Mouse (Mus musculus): Measurements from ENCODE around the gene Ralgps1.

Gene Ralgps1

GRCm38 (mm10) chr2:33280525-33280924 lies 90.8 kb downstream of the Ralgps1 start:
- peak; percentile 43 for DNase-seq (ENCODE audit: low read depth, low spot score)

GRCm38 (mm10) chr2:33279758-33280157 lies 91.5 kb downstream of the Ralgps1 start:
- no peak for DNase-seq (ENCODE audit: low read depth, low spot score)

- DNase-seq (ENCODE audit: low read depth, low spot score) = no peak
These were observed 96.4 kb downstream of the Ralgps1 start for GRCm38 (mm10) chr2:33274719-33275490.

GRCm38 (mm10) chr2:33272665-33273439 lies 98.4 kb downstream of the Ralgps1 start:
- no peak for DNase-seq (ENCODE audit: low read depth, low spot score)

- no peak for DNase-seq (ENCODE audit: low read depth, low spot score)
These were observed 99.8 kb downstream of the Ralgps1 start for GRCm38 (mm10) chr2:33271511-33271910.

- no peak for DNase-seq (ENCODE audit: low read depth, low spot score)
These were observed 100.7 kb downstream of the Ralgps1 start for GRCm38 (mm10) chr2:33270569-33270968.

- no peak for DNase-seq (ENCODE audit: low read depth, low spot score)
These were observed 102.2 kb downstream of the Ralgps1 start for GRCm38 (mm10) chr2:33269132-33269493.

GRCm38 (mm10) chr2:33268384-33269131 lies 102.7 kb downstream of the Ralgps1 start:
- no peak for DNase-seq (ENCODE audit: low read depth, low spot score)

GRCm38 (mm10) chr2:33267075-33267474 lies 104.2 kb downstream of the Ralgps1 start:
- DNase-seq (ENCODE audit: low read depth, low spot score) = no peak

- DNase-seq (ENCODE audit: low read depth, low spot score) = no peak
These were observed 105.5 kb downstream of the Ralgps1 start for GRCm38 (mm10) chr2:33265793-33266192.

- no peak for DNase-seq (ENCODE audit: low read depth, low spot score)
These were observed 109.8 kb downstream of the Ralgps1 start for GRCm38 (mm10) chr2:33261475-33261874.

GRCm38 (mm10) chr2:33260772-33261171 lies 110.5 kb downstream of the Ralgps1 start:
- DNase-seq (ENCODE audit: low read depth, low spot score) = no peak

GRCm38 (mm10) chr2:33256769-33257537 lies 114.3 kb downstream of the Ralgps1 start:
- no peak for DNase-seq (ENCODE audit: low read depth, low spot score)

GRCm38 (mm10) chr2:33254318-33254985 lies 116.8 kb downstream of the Ralgps1 start:
- DNase-seq (ENCODE audit: low read depth, low spot score) = no peak

GRCm38 (mm10) chr2:33253572-33254190 lies 117.6 kb downstream of the Ralgps1 start:
- peak; percentile 25 for DNase-seq (ENCODE audit: low read depth, low spot score)

- DNase-seq (ENCODE audit: low read depth, low spot score) = no peak
These were observed 118.5 kb downstream of the Ralgps1 start for GRCm38 (mm10) chr2:33252751-33253150.

GRCm38 (mm10) chr2:33249922-33250633 lies 121.2 kb downstream of the Ralgps1 start:
- DNase-seq (ENCODE audit: low read depth, low spot score) = no peak

- DNase-seq (ENCODE audit: low read depth, low spot score) = no peak
These were observed 122.7 kb downstream of the Ralgps1 start for GRCm38 (mm10) chr2:33248549-33248948.

- DNase-seq (ENCODE audit: low read depth, low spot score) = no peak
These were observed 124.4 kb downstream of the Ralgps1 start for GRCm38 (mm10) chr2:33246841-33247240.

- no peak for DNase-seq (ENCODE audit: low read depth, low spot score)
These were observed 125.9 kb downstream of the Ralgps1 start for GRCm38 (mm10) chr2:33245350-33245749.
